Mouse (Mus musculus) megakaryocyte, embryonic 14.5 days (primary cell): ENCODE measurements at regions not wholly inside any gene's neighbourhood (a gene's known extent, or its start where the extent isn't known, plus 50 kb on each side); places are given as distances from the start of the nearest gene placed in this dataset.

Source experiments
- FLI1 ChIP-seq: IDR thresholded peaks from 2 replicates; pipeline ENCODE4 v1.6.1; 2012; ENCODE audit warnings: low read length, inconsistent platforms, mixed read lengths
- GATA1 ChIP-seq: IDR thresholded peaks from 3 replicates; pipeline ENCODE4 v1.6.1; 2012; ENCODE audit warnings: mixed read lengths, low read length, inconsistent platforms, borderline replicate concordance

DNA sequence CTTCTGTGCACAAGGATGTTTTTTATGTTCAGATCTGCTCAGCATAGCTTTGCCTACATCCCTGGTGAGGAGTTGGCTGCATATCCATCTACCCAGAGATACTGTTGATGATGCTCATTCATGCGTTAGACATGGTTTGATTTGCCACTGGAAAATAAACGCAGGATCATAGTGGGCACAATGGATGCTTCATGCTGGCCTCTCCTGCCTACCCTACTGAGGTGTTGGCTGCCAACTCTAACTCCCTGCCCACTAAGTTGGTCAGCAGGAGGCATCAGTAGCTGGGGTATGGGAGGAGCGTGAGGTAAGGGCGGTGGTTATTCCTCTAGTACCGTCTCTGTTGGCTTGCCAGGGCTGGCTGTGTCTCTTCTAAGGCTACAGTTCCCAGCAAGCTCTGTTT, 307.3 kb downstream of the Gm49356 start:
- TF ChIP-seq GATA1, result no peak
- TF ChIP-seq FLI1, result no peak
